Mouse (Mus musculus) cerebellum, adult 2 months (tissue): Measurements from ENCODE around the gene B4galnt4.

ENCODE experiments used
- CTCF ChIP-seq: fragments of 200-500 bp; IDR thresholded peaks from 2 replicates; pipeline ENCODE4 v1.5.1; 2011; ENCODE audit warnings: low read depth, mild to moderate bottlenecking, control low read depth, low read length, moderate library complexity, borderline replicate concordance; ENCODE audit not compliant: insufficient read depth
- POLR2A ChIP-seq: fragments of 200-500 bp; IDR thresholded peaks from 2 replicates; pipeline ENCODE4 v1.6.1; 2011; ENCODE audit warnings: low read length, control low read depth, borderline replicate concordance; ENCODE audit not compliant: insufficient read depth

GRCm38 (mm10) chr7:141064175-141064574, 3.3 kb downstream of the B4galnt4 start:
- TF ChIP-seq CTCF (no peak), POLR2A (no peak)
